Mouse (Mus musculus): ENCODE measurements around the gene Gm15737.

Gene Gm15737

DNA sequence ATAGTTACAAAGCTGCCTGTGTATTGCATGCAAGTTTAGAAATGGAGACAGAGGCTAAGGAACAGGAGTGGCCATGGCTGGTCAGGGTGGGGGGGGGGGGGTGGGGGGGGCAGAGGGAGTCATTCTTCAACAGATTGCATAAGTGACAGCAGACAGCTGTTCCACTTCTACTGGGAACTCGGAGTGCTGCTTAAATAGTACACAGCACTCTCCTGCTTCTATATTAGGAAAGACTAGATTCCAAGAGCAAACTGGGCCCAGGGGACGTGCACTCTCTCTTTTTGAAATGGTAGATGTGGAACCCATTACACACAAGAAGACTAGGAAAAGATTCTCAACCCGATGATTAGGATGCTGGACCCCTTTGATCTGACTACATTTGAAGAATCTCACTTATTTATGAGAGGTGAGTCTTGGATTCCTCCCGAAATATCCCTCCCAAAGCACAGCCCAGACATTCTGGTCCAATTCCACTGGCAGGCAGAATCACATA is at the start of gene Gm15737:
Gene Gm15737 (plus strand): TSS at position 269 of the 493 bp plus-strand sequence.
- no peak for DNase-seq (ENCODE audit: low read depth, low spot score)

- no peak for DNase-seq (ENCODE audit: low read depth, low spot score)
Observed at GRCm38 (mm10) chr6:92821606-92822005, 47.6 kb upstream of the Gm15737 start.

GRCm38 (mm10) chr6:92822006-92822405 is 47.2 kb upstream of the Gm15737 start:
- DNase-seq (ENCODE audit: low read depth, low spot score): no peak

- DNase-seq (ENCODE audit: low read depth, low spot score): no peak
Observed at GRCm38 (mm10) chr6:92823991-92824390, 45.2 kb upstream of the Gm15737 start.

GRCm38 (mm10) chr6:92826561-92826960 is 42.6 kb upstream of the Gm15737 start:
- DNase-seq (ENCODE audit: low read depth, low spot score): no peak

- DNase-seq (ENCODE audit: low read depth, low spot score): no peak
Observed at GRCm38 (mm10) chr6:92827360-92827759, 41.8 kb upstream of the Gm15737 start.

DNA sequence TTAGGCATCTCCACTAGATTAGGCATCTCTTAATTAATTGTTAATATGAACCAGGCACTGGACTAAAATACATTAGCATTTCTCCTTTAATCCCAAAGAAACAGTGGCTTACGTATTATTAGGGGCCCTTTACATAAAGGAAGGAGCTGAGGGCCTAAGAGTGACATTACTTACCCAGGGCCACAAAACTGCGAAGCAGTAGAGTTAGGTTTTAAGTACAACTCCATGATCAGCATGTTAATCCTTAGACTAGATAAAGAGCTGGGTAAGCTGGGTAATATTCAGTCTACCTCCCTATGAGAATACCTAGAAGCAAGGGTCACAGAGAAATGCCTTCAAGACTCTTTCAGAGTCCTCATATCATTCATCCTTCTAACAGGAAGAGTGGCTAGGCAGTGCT is 40.0 kb upstream of the Gm15737 start:
- no peak for DNase-seq (ENCODE audit: low read depth, low spot score)

DNA sequence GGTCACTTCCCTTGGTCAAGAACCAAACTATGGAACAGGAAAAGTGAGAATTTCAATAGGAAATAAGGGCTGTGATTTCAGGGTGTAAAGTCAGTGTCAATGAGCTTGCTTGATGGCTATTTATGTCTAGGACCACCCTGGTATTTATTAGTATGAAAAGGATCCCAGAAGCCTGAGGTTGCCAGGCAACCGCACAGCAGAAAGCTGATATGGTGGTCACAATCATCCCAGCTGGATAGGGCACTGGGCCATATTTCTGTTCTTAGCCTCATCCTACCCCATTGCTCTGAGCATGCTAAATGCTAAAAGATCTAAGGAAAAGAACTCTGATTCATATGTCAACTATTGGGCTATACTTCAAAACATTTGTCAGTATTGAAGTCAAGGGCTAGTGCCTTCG is 38.1 kb upstream of the Gm15737 start:
- DNase-seq (ENCODE audit: low read depth, low spot score): no peak

DNA sequence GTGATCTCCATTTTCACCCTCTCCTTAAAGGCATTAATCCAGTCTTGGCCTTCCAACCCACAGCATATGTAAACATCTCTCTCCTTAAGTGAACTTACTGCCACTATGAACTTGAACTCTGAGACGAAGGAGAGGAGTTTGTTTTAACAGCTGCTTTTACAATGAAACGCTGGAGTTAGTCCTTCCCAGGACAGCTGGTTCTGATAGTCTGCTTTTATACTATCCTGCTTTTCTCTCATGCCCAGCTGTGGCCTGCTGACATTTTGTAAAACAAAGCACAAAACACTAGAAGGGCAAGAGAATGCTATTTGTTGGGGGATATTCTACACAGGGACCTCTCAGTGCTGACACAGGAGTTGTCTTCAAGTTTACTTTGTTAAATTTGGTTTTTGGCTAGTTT is 27.2 kb upstream of the Gm15737 start:
- DNase-seq (ENCODE audit: low read depth, low spot score): no peak

GRCm38 (mm10) chr6:92843474-92843873 is 25.7 kb upstream of the Gm15737 start:
- no peak for DNase-seq (ENCODE audit: low read depth, low spot score)

DNA sequence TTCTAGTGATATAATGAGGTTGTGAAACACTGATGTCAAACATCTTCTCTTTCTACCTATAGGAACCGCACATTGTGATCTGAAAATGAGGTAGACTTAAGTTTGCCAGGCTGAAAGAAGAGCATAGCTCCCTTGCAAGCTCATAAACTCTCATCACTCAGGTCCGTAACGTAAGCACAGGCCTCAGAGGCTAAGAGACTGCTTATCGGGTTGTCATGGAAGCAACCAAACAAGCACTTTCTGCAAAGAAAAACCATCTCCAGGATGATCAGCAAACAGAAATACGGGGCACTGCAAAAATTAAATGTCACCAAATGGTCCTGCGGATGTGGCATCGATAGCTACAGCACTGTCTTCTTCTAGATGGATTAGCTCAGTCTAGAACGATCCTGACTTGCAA is 23.3 kb upstream of the Gm15737 start:
- no peak for DNase-seq (ENCODE audit: low read depth, low spot score)

- no peak for DNase-seq (ENCODE audit: low read depth, low spot score)
Observed at GRCm38 (mm10) chr6:92846614-92847013, 22.5 kb upstream of the Gm15737 start.

GRCm38 (mm10) chr6:92849208-92849607 is 19.9 kb upstream of the Gm15737 start:
- DNase-seq (ENCODE audit: low read depth, low spot score): no peak

- DNase-seq (ENCODE audit: low read depth, low spot score): no peak
Observed at GRCm38 (mm10) chr6:92850250-92850649, 18.9 kb upstream of the Gm15737 start.

DNA sequence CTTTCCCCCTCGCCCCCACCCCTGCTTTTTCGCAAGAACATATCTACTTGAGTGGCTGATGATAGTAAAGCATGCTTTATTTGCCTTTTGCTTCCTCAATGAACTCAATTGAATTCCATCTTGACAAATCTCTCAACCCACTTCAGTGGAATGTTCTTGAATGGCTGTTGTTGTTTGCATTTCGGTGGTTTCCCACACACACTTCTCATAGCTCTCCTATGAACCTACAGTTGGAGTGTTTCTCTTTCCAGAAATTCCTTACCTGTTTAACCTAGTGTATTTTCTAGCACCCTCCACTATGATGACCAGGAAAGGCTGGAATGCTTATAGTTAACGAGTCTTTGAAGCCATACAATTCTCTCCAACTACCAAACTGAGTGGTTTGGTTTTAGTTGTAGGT is 14.3 kb upstream of the Gm15737 start:
- DNase-seq (ENCODE audit: low read depth, low spot score): no peak

- no peak for DNase-seq (ENCODE audit: low read depth, low spot score)
Observed at GRCm38 (mm10) chr6:92857761-92858160, 11.4 kb upstream of the Gm15737 start.

DNA sequence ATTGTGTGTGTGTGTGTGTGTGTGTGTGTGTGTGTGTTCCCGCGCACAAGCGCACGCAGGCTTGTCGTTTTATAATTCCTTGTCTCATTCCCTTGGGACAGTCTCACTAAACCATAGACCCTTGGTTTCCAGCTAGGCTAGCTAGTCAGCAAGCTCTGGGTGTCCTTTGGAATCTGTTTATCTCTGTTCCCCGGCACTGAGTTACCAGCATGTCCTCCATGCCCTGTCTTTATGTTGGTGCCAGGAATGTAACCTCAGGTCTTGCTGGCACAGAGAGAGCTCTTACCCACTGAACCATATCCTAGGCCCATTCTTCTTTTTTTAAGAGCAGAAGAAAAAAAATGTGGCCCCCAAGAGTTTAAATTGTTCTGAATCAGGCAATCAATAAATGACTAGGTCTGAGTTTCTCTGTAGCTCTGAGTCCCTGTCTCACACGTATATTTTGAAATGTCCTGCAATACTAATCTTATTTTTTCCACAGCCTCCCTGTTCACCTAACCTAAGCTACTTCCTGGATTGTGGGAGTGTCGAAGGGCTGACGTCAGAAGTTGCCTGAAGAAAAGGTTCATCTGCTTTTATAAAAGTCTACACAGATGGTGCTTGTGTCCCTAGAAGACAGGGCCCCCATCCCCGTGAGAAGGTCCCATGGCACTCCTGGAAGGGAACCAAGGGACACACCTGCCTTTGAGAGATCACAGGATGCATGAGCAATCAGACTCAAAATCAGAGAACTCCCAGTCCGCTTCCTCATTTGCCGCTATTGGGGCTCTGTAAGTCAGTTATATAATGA is 10.2 kb upstream of the Gm15737 start:
- DNase-seq (ENCODE audit: low read depth, low spot score): no peak

DNA sequence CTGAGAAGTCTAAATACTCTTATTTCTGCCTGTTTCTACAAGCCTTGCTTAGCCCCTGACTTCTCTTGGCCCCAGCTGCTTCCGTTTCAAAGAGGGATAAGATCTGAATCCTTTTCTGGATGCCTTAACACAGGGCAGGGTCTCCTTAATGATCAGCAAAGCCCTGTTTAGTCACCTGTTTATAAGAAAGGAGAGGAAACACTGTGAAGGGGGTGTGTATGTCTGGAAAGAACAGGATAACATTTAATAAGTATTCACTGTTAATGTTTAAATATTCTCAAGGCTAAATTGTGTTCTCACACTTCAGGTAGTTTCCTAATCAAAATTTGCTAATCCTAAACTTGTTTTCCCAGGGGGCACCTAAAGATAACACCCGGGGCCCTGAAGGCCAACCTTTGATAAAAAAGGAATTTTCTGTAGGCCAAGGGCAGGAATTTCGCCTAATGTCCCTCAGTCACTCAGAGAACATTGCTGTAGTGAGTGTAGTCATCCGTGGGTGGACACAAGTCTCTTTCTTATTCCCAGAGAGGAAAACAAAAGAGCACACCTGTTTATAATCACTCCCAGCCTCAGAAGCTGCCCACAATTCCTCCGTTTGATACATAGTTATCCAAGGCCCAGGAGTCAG is 8.8 kb upstream of the Gm15737 start:
- DNase-seq (ENCODE audit: low read depth, low spot score): no peak

- no peak for DNase-seq (ENCODE audit: low read depth, low spot score)
Observed at GRCm38 (mm10) chr6:92862599-92862998, 6.6 kb upstream of the Gm15737 start.

DNA sequence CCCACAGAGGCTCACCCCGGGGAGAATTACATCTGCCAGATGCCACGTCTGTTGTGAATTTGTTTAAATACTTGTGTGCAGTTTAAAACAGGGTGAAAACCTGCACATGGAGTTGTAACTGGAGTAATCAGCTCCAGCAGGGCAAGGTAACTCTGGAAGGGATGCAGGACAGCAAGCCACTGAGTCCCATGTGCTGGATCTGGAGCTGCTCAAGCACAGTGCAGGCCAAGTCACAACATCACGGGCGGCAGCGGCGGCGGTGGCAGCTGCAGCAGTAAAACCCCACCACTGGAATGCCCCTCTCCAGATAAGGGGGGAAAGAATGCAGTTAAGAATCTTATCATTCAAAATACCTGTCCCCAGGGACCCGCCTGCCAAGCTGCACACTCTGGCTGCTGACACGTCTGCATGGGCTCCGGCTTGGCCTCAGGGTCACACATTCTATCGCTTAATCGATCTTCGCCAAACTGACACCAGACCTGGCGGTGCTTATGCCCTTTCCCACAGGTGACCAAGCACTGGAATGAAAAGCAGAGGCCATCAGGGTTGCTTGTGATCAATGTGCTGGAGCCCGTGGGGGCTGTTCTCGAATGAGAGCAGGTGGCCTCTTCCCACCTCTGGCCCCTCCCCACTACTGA is 544 bp downstream of the Gm15737 start:
- no peak for DNase-seq (ENCODE audit: low read depth, low spot score)

DNA sequence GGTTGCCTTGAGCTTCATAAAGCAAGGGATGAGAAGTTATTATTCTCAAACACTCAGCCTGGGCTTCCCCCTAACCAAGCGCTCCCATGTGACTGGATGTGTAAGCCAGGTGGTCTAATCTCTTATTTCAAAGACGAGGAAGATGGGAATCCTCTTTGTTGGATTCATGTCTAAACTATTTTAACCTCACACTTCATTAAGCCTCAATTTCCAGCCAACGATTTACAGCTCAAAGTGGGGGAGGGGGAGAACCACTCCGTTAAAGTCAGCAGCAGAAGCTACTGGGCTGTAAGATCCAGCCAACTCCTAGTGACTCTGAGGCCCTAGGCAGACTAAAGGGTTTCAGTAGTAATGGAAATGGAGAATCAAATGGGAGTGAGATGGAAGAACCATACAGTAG is 2.7 kb downstream of the Gm15737 start:
- no peak for DNase-seq (ENCODE audit: low read depth, low spot score)

- no peak for DNase-seq (ENCODE audit: low read depth, low spot score)
Observed at GRCm38 (mm10) chr6:92872766-92873165, 3.6 kb downstream of the Gm15737 start.

- no peak for DNase-seq (ENCODE audit: low read depth, low spot score)
Observed at GRCm38 (mm10) chr6:92874854-92875253, 5.7 kb downstream of the Gm15737 start.

Measured in c-Kit-negative CD71-positive TER-119-positive erythroid progenitor cells, embryonic 14.5 days (primary cell).